Mouse (Mus musculus): ENCODE measurements around the gene Timp3. TPM values are rescaled to one million over a fixed set of nuclear protein-coding genes. Genes with fewer than 3 reads are reported as not detected.

Gene Timp3
- polyA plus RNA-seq, 1 experiment from 2014 or later, result 51.6 TPM

DNA sequence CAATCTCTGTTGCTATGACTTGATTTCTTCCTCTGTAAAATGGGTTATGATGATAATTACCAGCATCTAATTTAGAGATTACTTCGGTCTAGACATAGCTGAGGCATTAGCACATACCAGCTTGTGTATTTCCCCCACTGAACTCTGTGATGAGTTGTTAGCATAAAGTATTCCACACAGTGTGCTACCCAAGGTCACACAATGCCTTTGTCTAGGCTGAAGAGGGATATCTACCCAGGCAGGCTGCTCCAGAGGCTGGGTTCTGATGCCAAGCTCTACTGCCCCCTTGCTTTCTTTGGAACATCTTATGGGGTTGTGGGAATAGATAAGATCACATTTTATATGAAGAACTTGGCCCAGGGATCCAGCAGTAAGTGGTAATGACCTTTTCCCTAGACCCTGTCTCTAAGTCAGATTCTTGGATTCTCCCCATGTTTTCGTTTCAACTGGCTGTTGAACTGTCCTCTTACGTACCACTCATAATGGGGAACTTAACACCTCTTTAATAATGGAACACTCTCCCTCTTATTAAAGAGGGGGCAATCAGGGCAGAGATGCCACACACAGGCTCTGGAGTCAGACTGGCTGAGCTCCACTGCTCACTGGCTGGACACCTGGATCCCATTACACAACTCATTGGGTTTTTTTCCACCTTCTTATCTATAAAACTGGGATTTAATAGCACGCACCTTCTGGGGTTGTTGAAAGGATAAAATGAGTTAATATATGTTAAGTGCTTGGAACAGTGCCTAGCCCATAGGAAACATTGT lies 97.6 kb downstream of the Timp3 start:
- Histone ChIP-seq H3K27ac (replicated peaks) (no peak overlapping the region), H3K27me3 (replicated peaks) (no peaks in the 10 kb centered on the region), H3K4me1 (no peaks in the 10 kb centered on the region), H3K9ac (replicated peaks) (no peak overlapping the region), H3K4me2 (no peak overlapping the region), H3K36me3 (0 out of 2 replicates have a peak, but pooled peaks cover 2% of the 10 kb centered on the region), H3K4me3 (replicated peaks) (no peak overlapping the region), H3K9me3 (replicated peaks) (no peaks in the 10 kb centered on the region)
- WGBS, result 81% methylated on average over 4 of the region's 4 CpGs
- ATAC-seq (ENCODE audit: low FRiP score), result no peak

DNA sequence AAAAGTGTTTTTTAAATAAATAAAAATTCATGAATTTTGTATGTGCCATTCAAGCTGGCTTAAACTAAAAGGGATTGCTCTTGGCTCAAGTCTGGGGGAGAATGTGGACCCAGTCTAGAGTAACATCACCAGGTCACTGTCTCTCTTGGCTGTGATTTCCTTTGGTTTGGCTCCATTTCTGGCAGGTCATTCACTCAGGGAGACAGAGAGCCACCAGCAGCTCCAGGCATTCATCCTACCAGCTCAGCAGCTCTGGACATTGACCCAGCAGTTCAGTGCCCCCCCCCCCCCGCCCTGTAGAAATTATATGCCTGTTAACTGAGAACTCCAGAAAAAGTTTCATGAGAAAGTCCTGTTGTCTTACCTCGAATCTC lies 98.2 kb downstream of the Timp3 start:
- Histone ChIP-seq H3K27me3 (replicated peaks) (no peaks in the 10 kb centered on the region), H3K4me1 (no peaks in the 10 kb centered on the region), H3K4me2 (no peak overlapping the region), H3K9me3 (replicated peaks) (no peaks in the 10 kb centered on the region), H3K4me3 (replicated peaks) (no peak overlapping the region), H3K27ac (replicated peaks) (no peak overlapping the region), H3K36me3 (0 out of 2 replicates have a peak, but pooled peaks cover 2% of the 10 kb centered on the region), H3K9ac (replicated peaks) (no peak overlapping the region)
- no peak for ATAC-seq (ENCODE audit: low FRiP score)
- 76% methylated on average over 2 of the region's 2 CpGs for WGBS

Other genes with a start within 250 kb of the Timp3 start
- 24.4 and 29.0 TPM in 2 replicates for gene Syn3, start 198.5 kb downstream of the Timp3 start, polyA plus RNA-seq (2015; fragmentation: Nextera tagmentation; extraction: Ambion mirVana)

Measured in neural tube, embryonic 15.5 days (tissue).